Mouse (Mus musculus) central nervous system, embryonic 18 days (tissue): ENCODE data around the gene Trnp1. TPM values are rescaled to one million over a fixed set of nuclear protein-coding genes. Genes with fewer than 3 reads are reported as not detected.

Experiments used
- polyA plus RNA-seq: library from polyadenylated mRNA; depleted of rRNA; stranded (reverse); fragments of >200 nt; gene quantifications from 2 replicates; pipeline ENCODE4 v1.2.3, GENCODE M21; 2012; rRNA removed

Trnp1 gene
- polyA plus RNA-seq = 20.9 and 22.1 TPM in 2 replicates

GRCm38 (mm10) chr4:133498160-133498724 lies at the start of gene Trnp1:
TSS of gene Trnp1 (minus strand) at chr4:133498550.

GRCm38 (mm10) chr4:133545272-133546231 lies 47.2 kb upstream of the Trnp1 start, which contains the start of gene Nudc:
TSS of gene Nudc (minus strand) at chr4:133545996.

GRCm38 (mm10) chr4:133518601-133519368 lies 20.4 kb upstream of the Trnp1 start, which contains the start of gene Kdf1:
TSS of gene Kdf1 (plus strand) at chr4:133518963.

GRCm38 (mm10) chr4:133479458-133480184 lies 18.7 kb downstream of the Trnp1 start, which contains the start of gene Tent5b:
TSS of gene Tent5b (plus strand) at chr4:133480132.

Other genes starting within 250 kb of the Trnp1 start
- 0.88 and 1.4 TPM in 2 replicates for gene Sytl1, start 235.4 kb downstream of the Trnp1 start, polyA plus RNA-seq
- 146 TPM in 2 replicates for gene Tmem222, start 220.8 kb downstream of the Trnp1 start, polyA plus RNA-seq
- 28.2 and 33.2 TPM in 2 replicates for gene Wdtc1, start 145.1 kb downstream of the Trnp1 start, polyA plus RNA-seq
- 20.3 and 24.4 TPM in 2 replicates for gene Slc9a1, start 128.8 kb downstream of the Trnp1 start, polyA plus RNA-seq
- gene Tent5b, start 18.4 kb downstream of the Trnp1 start, polyA plus RNA-seq = 0.13 and 0.73 TPM in 2 replicates
- 0.10 and 0.15 TPM in 2 replicates for gene Kdf1, start 20.4 kb upstream of the Trnp1 start, polyA plus RNA-seq
- gene Nudc, start 47.4 kb upstream of the Trnp1 start, polyA plus RNA-seq = 171 and 177 TPM in 2 replicates
- 0.08 TPM in 1 of 2 replicates, not detected in the other for gene Nr0b2, start 54.8 kb upstream of the Trnp1 start, polyA plus RNA-seq
- gene Gpatch3, start 76.2 kb upstream of the Trnp1 start, polyA plus RNA-seq = 5.5 and 6.9 TPM in 2 replicates
- 29.3 and 31.4 TPM in 2 replicates for gene Gpn2, start 85.8 kb upstream of the Trnp1 start, polyA plus RNA-seq
- 2.2 and 5.9 TPM in 2 replicates for gene Sfn, start 103.6 kb upstream of the Trnp1 start, polyA plus RNA-seq
- gene Zdhhc18, start 151.6 kb upstream of the Trnp1 start, polyA plus RNA-seq = 30.1 and 35.9 TPM in 2 replicates
- 11.5 TPM in 2 replicates for gene Pigv, start 174.1 kb upstream of the Trnp1 start, polyA plus RNA-seq